Mouse (Mus musculus) effector memory CD4-positive, alpha-beta T cell, adult 7 months (primary cell): ENCODE data around the gene Vmn1r49. TPM values are rescaled to one million over a fixed set of nuclear protein-coding genes. Genes with fewer than 3 reads are reported as not detected.

Experiments used
- polyA plus RNA-seq: library from polyadenylated mRNA; unstranded; fragments of 100-300 nt; shearing (Covaris generic); gene quantifications from one replicate; pipeline ENCODE4 v1.2.1, GENCODE M21; 2017

Gene Vmn1r49
- 0.22 TPM for polyA plus RNA-seq

GRCm38 (mm10) chr6:90078406-90078805 lies at the start of gene Vmn1r49:
Gene Vmn1r49 (minus strand): TSS chr6:90078506.

GRCm38 (mm10) chr6:90122296-90122695 lies 44.0 kb upstream of the Vmn1r49 start, which contains the start of gene Vmn1r51:
Gene Vmn1r51 (plus strand): TSS chr6:90122596.

DNA sequence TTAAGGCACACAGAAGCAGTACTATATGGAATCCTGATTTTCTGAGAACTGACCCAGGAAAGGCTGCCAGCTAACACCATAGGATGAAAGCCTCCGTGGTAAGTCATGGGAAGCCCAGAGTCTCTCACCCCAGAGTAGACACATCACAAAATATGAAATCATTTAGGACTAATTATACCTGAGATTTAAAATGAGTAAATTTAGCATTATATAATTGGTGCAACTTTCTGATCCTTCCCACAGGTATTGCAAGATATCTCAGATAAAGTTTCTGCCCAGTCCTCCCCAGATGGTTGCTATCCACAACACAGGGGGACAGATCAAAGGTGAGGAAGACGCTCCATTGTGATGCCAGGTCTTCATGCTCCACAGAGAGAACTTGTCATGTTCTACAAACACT lies 22.8 kb upstream of the Vmn1r49 start, which contains the start of gene Vmn1r50:
Vmn1r50 (plus strand) TSS at position 301 of the 400 bp plus-strand sequence.

DNA sequence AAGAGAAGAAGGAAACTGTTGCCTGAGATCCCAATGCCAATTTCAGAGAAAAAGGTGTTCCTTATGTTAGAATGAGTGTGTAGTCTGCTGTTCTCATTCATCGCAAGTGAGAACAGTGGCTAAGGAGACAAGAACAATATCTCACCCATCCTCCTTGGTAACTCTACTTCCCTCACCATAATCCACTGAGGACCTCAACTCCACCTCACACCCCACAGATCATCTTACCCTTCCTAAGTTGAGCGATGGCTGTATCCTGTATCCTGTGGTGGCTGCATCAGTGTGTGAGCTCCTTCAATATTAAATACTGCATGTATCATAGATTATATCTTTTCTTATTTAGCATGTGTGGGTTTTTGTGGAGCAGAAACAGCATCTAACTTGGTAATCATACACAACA lies 41.6 kb downstream of the Vmn1r49 start, which contains the start of gene Vmn1r48:
Vmn1r48 (minus strand) TSS at position 101 of the 400 bp plus-strand sequence.

Other genes with a start within 250 kb of the Vmn1r49 start
- gene Vmn1r42, start 202.1 kb downstream of the Vmn1r49 start, polyA plus RNA-seq = not detected
- not detected for gene Vmn1r43, start 202.1 kb downstream of the Vmn1r49 start, polyA plus RNA-seq
- gene Vmn1r44, start 194.8 kb downstream of the Vmn1r49 start, polyA plus RNA-seq = not detected
- gene Vmn1r45, start 137.9 kb downstream of the Vmn1r49 start, polyA plus RNA-seq = 0.29 TPM
- 0.13 TPM for gene Vmn1r46, start 109.2 kb downstream of the Vmn1r49 start, polyA plus RNA-seq
- not detected for gene Vmn1r47, start 62.4 kb downstream of the Vmn1r49 start, polyA plus RNA-seq
- not detected for gene Vmn1r48, start 41.7 kb downstream of the Vmn1r49 start, polyA plus RNA-seq
- gene Vmn1r50, start 22.9 kb upstream of the Vmn1r49 start, polyA plus RNA-seq = not detected
- gene Vmn1r51, start 44.1 kb upstream of the Vmn1r49 start, polyA plus RNA-seq = not detected
- not detected for gene Vmn1r52, start 96.3 kb upstream of the Vmn1r49 start, polyA plus RNA-seq
- gene V1ra8, start 124.3 kb upstream of the Vmn1r49 start, polyA plus RNA-seq = not detected
- gene Vmn1r53, start 145.9 kb upstream of the Vmn1r49 start, polyA plus RNA-seq = not detected
- gene Vmn1r54, start 167.8 kb upstream of the Vmn1r49 start, polyA plus RNA-seq = not detected
- gene BC048671, start 222.7 kb upstream of the Vmn1r49 start, polyA plus RNA-seq = not detected
- gene Chst13, start 246.7 kb upstream of the Vmn1r49 start, polyA plus RNA-seq = not detected